Mouse (Mus musculus): ENCODE measurements around the gene Bsdc1. TPM values are rescaled to one million over a fixed set of nuclear protein-coding genes. Genes with fewer than 3 reads are reported as not detected.
"Not testable (repeated sequence)": the region's sequence is repeated elsewhere in the genome, so short reads cannot be mapped to it uniquely, and the experiment has no call there.

Bsdc1 gene
- polyA plus RNA-seq, 1 experiment from 2014 or later = 32.8 TPM

DNA sequence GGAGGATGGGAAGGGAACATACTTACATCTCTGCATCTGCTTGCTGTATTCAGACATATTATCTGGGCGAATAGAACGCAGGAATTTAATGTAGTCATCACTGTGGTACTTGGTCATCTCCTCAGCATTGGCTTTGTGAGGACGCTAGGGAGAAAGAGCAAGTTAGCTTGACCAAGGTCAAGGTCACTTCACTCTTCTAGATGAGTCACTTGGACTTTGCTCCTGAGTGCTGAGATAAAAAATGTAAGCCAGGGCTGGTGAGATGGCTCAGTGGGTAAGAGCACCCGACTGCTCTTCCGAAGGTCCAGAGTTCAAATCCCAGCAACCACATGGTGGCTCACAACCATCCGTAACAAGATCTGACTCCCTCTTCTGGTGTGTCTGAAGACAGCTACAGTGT lies 67.5 kb downstream of the Bsdc1 start:
- H3K9ac ChIP-seq; ATAC-seq; H3K27ac ChIP-seq; H3K9me3 ChIP-seq (replicated peaks); H3K27me3 ChIP-seq; H3K4me3 ChIP-seq; H3K4me2 ChIP-seq; H3K4me1 ChIP-seq: not testable (repeated sequence)
- whole genome bisulfite sequencing = 97% methylated on average over 6 of the region's 6 CpGs
- H3K36me3 ChIP-seq (ENCODE audit: poor library complexity, severe bottlenecking) = peaks cover 88% of the 10 kb centered on the region

Other genes starting within 250 kb of the Bsdc1 start
- gene C77080, start 200.2 kb upstream of the Bsdc1 start, polyA plus RNA-seq (2015; fragmentation: Nextera tagmentation; extraction: Ambion mirVana) = 3.7 and 3.8 TPM in 2 replicates
- gene Sync, start 174.0 kb upstream of the Bsdc1 start, polyA plus RNA-seq (2015; fragmentation: Nextera tagmentation; extraction: Ambion mirVana) = 0.18 and 0.19 TPM in 2 replicates
- gene Rbbp4, start 126.2 kb upstream of the Bsdc1 start, polyA plus RNA-seq (2015; fragmentation: Nextera tagmentation; extraction: Ambion mirVana) = 534 and 564 TPM in 2 replicates
- gene Zbtb8os, start 125.9 kb upstream of the Bsdc1 start, polyA plus RNA-seq (2015; fragmentation: Nextera tagmentation; extraction: Ambion mirVana) = 33.8 and 36.2 TPM in 2 replicates
- gene Zbtb8a, start 83.5 kb upstream of the Bsdc1 start, polyA plus RNA-seq (2015; fragmentation: Nextera tagmentation; extraction: Ambion mirVana) = 12.9 and 13.6 TPM in 2 replicates
- 4.3 and 5.3 TPM in 2 replicates for gene Zbtb8b, start 20.7 kb upstream of the Bsdc1 start, polyA plus RNA-seq (2015; fragmentation: Nextera tagmentation; extraction: Ambion mirVana)
- gene Tssk3, start 29.4 kb downstream of the Bsdc1 start, polyA plus RNA-seq (2015; fragmentation: Nextera tagmentation; extraction: Ambion mirVana) = not detected in 2 replicates
- gene Fam229a, start 29.6 kb downstream of the Bsdc1 start, polyA plus RNA-seq (2015; fragmentation: Nextera tagmentation; extraction: Ambion mirVana) = not detected in 2 replicates
- gene Marcksl1, start 52.0 kb downstream of the Bsdc1 start, polyA plus RNA-seq (2015; fragmentation: Nextera tagmentation; extraction: Ambion mirVana) = 1,756 and 1,774 TPM in 2 replicates
- gene Hdac1, start 81.1 kb downstream of the Bsdc1 start, polyA plus RNA-seq (2015; fragmentation: Nextera tagmentation; extraction: Ambion mirVana) = 189 and 191 TPM in 2 replicates
- gene Lck, start 112.1 kb downstream of the Bsdc1 start, polyA plus RNA-seq (2015; fragmentation: Nextera tagmentation; extraction: Ambion mirVana) = 7.6 and 9.2 TPM in 2 replicates
- 0.31 and 0.68 TPM in 2 replicates for gene Fam167b, start 117.0 kb downstream of the Bsdc1 start, polyA plus RNA-seq (2015; fragmentation: Nextera tagmentation; extraction: Ambion mirVana)
- 251 and 261 TPM in 2 replicates for gene Eif3i, start 139.1 kb downstream of the Bsdc1 start, polyA plus RNA-seq (2015; fragmentation: Nextera tagmentation; extraction: Ambion mirVana)
- gene Tmem234, start 139.1 kb downstream of the Bsdc1 start, polyA plus RNA-seq (2015; fragmentation: Nextera tagmentation; extraction: Ambion mirVana) = 186 and 193 TPM in 2 replicates
- 2.3 and 4.5 TPM in 2 replicates for gene Dcdc2b, start 152.7 kb downstream of the Bsdc1 start, polyA plus RNA-seq (2015; fragmentation: Nextera tagmentation; extraction: Ambion mirVana)
- gene Iqcc, start 157.5 kb downstream of the Bsdc1 start, polyA plus RNA-seq (2015; fragmentation: Nextera tagmentation; extraction: Ambion mirVana) = 30.1 and 31.5 TPM in 2 replicates
- 97.7 and 104 TPM in 2 replicates for gene Ccdc28b, start 162.4 kb downstream of the Bsdc1 start, polyA plus RNA-seq (2015; fragmentation: Nextera tagmentation; extraction: Ambion mirVana)
- gene Txlna, start 179.5 kb downstream of the Bsdc1 start, polyA plus RNA-seq (2015; fragmentation: Nextera tagmentation; extraction: Ambion mirVana) = 75.9 and 79.8 TPM in 2 replicates
- gene Kpna6, start 211.2 kb downstream of the Bsdc1 start, polyA plus RNA-seq (2015; fragmentation: Nextera tagmentation; extraction: Ambion mirVana) = 14.4 and 15.8 TPM in 2 replicates
- gene Tmem39b, start 235.3 kb downstream of the Bsdc1 start, polyA plus RNA-seq (2015; fragmentation: Nextera tagmentation; extraction: Ambion mirVana) = 15.5 and 21.1 TPM in 2 replicates